Mouse (Mus musculus) limb, embryonic 14.5 days (tissue): ENCODE measurements around the gene Shisa8. TPM values are rescaled to one million over a fixed set of nuclear protein-coding genes. Genes with fewer than 3 reads are reported as not detected.

ENCODE experiments used
- ATAC-seq: fragments of 200-750 bp; cut with Nextera tagmentation; 2 replicates; pipeline ENCODE4 v1.8.0; 2017; ENCODE audit warnings: low read depth, moderate number of reproducible peaks, moderate TSS enrichment; ENCODE audit not compliant: low FRiP score
- DNase-seq: peaks from one replicate; pipeline ENCODE4 v3.0.0-alpha.2; 2015; ENCODE audit warnings: low spot score
- H3K27ac ChIP-seq: fragments of 300-500 bp; sonication (generic); replicated peaks from 2 replicates; pipeline ENCODE4 v1.5.1; 2014; ENCODE audit warnings: low read depth, mild to moderate bottlenecking, low read length, moderate library complexity, mixed read lengths
- H3K27me3 ChIP-seq: fragments of 300-500 bp; sonication (generic); 2 replicates; pipeline ENCODE4 v1.6.1; 2014; ENCODE audit warnings: low read length, mixed read lengths; ENCODE audit not compliant: control insufficient read depth, insufficient read depth
- H3K36me3 ChIP-seq: fragments of 300-500 bp; sonication (generic); 2 replicates; pipeline ENCODE4 v1.6.1; 2014; ENCODE audit warnings: mild to moderate bottlenecking, low read length, moderate library complexity, mixed read lengths; ENCODE audit not compliant: control insufficient read depth, insufficient read depth
- H3K4me1 ChIP-seq: fragments of 300-500 bp; sonication (generic); 2 replicates; pipeline ENCODE4 v1.6.1; 2014; ENCODE audit warnings: antibody characterized with exemption, low read length, mixed read lengths; ENCODE audit not compliant: control insufficient read depth, insufficient read depth
- H3K4me2 ChIP-seq: fragments of 300-500 bp; sonication (generic); replicated peaks from 2 replicates; pipeline ENCODE4 v1.6.1; 2014; ENCODE audit warnings: low read depth, mild to moderate bottlenecking, low read length, moderate library complexity; ENCODE audit not compliant: severe bottlenecking
- H3K4me3 ChIP-seq: fragments of 300-500 bp; sonication (generic); replicated peaks from 2 replicates; pipeline ENCODE4 v1.5.1; 2014; ENCODE audit warnings: low read length
- H3K9ac ChIP-seq: fragments of 300-500 bp; sonication (generic); 2 replicates; pipeline ENCODE4 v1.6.1; 2014; ENCODE audit warnings: mild to moderate bottlenecking, low read depth, low read length, moderate library complexity; ENCODE audit not compliant: severe bottlenecking
- H3K9me3 ChIP-seq: fragments of 300-500 bp; sonication (generic); 2 replicates; pipeline ENCODE4 v1.6.1; 2016; ENCODE audit warnings: low read length; ENCODE audit not compliant: control insufficient read depth
- POLR2A ChIP-seq: fragments of 200-500 bp; IDR thresholded peaks from 2 replicates; pipeline ENCODE4 v1.8.0; 2012; ENCODE audit warnings: inconsistent platforms, mild to moderate bottlenecking, moderate library complexity, borderline replicate concordance; ENCODE audit not compliant: insufficient read depth, insufficient read length; ENCODE audit errors: extremely low read depth
- WGBS: fragments of 180-500 bp; shearing (Covaris S2); extraction: QIAGEN DNeasy Blood & Tissue Kit; methylation state at CpG from one replicate; pipeline ENCODE4 v1.1.7; 2014; 5-methylcytosine and 5-hydroxymethylcytosine counted together
- polyA plus RNA-seq, 2 experiments: library from polyadenylated mRNA; depleted of rRNA in 1 of 2; stranded (reverse) in 1 of 2; unstranded in 1 of 2; fragments of >200 nt; fragmentation: Nextera tagmentation in 1 of 2; extraction: Ambion mirVana in 1 of 2; gene quantifications; 2 replicates each; pipeline versions ENCODE4 v1.2.1 to v1.2.3; 2012 to 2014

The Shisa8 gene
- polyA plus RNA-seq, 2 experiments: 0.41 to 1.1 TPM

DNA sequence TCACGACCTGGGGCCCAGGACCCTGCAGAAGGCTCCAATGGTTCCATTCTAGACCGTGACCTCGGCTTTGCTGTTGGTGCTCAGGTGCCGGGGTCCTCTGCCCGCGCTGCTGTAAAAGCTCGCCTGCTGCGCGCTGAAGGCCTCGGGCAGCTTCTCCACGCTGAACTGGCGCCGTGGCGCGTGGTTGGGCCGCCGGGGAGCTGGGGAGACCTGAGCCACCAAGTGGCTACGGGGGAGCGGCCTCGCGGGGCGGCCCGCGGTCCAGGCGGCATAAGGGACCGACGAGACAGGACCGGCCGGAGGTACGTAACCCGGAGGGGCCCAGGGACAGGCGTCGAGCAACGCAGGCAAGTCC, 5.5 kb downstream of the Shisa8 start:
- Histone ChIP-seq H3K4me1 (peaks cover 15% of the 10 kb centered on the region; the same call in 1 of the 2 replicates), H3K36me3 (peaks cover 43% of the 10 kb centered on the region), H3K27me3 (peaks cover 69% of the 10 kb centered on the region), H3K9ac (0 out of 2 replicates have a peak overlapping the region, but pooled peaks have one; percentile 21), H3K27ac (no peak overlapping the region), H3K4me3 (peak overlapping the region; percentile 5; the same call in 1 of the 2 replicates), H3K4me2 (no peak overlapping the region), H3K9me3 (no peaks in the 10 kb centered on the region)
- ATAC-seq (no peak), DNase-seq (no peak)
- TF ChIP-seq POLR2A: no peak
- WGBS: 8% methylated on average over 34 of the region's 34 CpGs

DNA sequence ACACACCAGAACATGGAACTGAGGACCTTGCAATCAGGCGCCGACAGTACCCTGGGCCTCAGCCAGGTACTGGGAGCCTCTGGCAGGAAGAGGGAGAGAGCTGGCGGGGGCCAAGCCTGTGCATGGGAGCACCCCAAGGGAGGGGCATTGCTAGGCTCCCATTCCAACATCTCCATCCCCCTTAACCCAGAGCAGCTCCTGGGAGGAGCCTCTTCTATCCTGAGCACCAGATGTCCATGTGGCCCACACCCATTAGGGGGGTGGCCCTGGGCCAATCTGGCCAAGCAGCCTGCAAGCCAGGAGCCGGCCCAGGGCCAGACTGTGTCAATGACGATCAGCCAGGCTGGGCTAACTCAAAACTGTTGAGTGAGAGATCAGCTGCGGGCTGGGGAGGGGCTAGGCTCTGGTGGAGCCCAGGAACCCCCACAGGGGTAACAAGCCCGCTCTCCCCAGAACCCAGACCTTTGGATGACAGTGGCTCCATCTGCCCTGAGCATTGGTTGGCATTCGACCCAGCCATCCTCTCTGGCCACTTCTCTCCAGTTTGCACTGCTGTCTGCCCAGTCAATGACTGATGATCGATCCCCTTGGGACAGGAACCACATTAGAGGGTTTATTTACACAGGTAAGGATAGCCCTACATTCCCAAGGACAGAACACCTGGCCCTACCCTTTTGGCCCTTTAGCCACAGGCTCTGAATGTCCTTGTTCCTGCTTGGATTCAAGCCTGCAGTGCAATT, 6.1 kb downstream of the Shisa8 start:
- H3K4me2 ChIP-seq: no peak overlapping the region
- 0 out of 2 replicates have a peak overlapping the region, but pooled peaks have one; percentile 5 for H3K4me3 ChIP-seq
- no peak overlapping the region for H3K9ac ChIP-seq
- H3K4me1 ChIP-seq: peaks cover 11% of the 10 kb centered on the region; the same call in 1 of the 2 replicates
- 46% methylated on average over 8 of the region's 9 CpGs for WGBS
- peaks cover 64% of the 10 kb centered on the region for H3K27me3 ChIP-seq
- H3K27ac ChIP-seq: no peak overlapping the region
- peak; percentile 46 for DNase-seq
- no peak for TF ChIP-seq POLR2A
- H3K36me3 ChIP-seq: peaks cover 48% of the 10 kb centered on the region
- H3K9me3 ChIP-seq: no peaks in the 10 kb centered on the region
- peak; percentile 38; the same call in 1 of the 2 replicates for ATAC-seq

DNA sequence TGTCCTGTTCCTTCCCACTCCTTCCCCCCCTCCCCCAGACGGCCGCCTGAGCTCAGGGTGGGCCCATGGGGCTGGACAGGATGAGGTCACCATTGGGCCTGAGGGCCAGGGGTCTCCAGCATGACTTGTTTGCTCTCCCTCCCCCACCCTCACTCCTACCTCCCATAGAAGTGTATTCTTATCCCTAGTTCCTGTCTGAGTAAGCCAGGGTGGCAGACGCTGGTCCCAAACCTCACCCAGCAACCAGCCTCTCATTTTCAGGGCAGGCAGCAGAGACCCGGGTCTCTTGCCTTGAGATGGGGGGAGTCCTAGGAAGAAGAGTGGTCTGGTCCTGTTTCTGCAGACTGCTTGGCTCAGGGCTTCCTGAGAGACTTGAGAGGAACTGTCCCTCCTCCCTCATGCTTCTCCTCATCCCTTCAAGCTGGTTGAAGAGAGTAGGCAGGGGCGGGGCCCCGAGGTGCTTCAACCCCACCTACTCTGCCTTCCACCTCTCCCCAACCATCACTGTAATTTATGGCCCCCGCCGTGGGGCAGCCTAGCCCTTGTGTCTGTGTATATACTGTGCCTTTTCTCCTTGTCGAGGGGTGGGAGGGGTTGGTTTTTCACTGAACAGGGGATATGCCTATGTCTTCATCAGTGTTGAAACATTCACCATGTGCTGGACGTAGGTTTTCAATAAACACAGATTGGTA, 7.8 kb downstream of the Shisa8 start:
- peaks cover 47% of the 10 kb centered on the region for H3K27me3 ChIP-seq
- no peak overlapping the region for H3K27ac ChIP-seq
- H3K4me3 ChIP-seq: no peak overlapping the region
- whole genome bisulfite sequencing: 63% methylated on average over 8 of the region's 10 CpGs
- no peak overlapping the region for H3K4me2 ChIP-seq
- H3K9ac ChIP-seq: no peak overlapping the region
- 0 out of 2 replicates have a peak, but pooled peaks have one; percentile 3 for ATAC-seq
- H3K4me1 ChIP-seq: peaks cover 11% of the 10 kb centered on the region; the same call in 1 of the 2 replicates
- no peaks in the 10 kb centered on the region for H3K9me3 ChIP-seq
- TF ChIP-seq POLR2A: no peak
- DNase-seq: no peak
- peaks cover 64% of the 10 kb centered on the region for H3K36me3 ChIP-seq

DNA sequence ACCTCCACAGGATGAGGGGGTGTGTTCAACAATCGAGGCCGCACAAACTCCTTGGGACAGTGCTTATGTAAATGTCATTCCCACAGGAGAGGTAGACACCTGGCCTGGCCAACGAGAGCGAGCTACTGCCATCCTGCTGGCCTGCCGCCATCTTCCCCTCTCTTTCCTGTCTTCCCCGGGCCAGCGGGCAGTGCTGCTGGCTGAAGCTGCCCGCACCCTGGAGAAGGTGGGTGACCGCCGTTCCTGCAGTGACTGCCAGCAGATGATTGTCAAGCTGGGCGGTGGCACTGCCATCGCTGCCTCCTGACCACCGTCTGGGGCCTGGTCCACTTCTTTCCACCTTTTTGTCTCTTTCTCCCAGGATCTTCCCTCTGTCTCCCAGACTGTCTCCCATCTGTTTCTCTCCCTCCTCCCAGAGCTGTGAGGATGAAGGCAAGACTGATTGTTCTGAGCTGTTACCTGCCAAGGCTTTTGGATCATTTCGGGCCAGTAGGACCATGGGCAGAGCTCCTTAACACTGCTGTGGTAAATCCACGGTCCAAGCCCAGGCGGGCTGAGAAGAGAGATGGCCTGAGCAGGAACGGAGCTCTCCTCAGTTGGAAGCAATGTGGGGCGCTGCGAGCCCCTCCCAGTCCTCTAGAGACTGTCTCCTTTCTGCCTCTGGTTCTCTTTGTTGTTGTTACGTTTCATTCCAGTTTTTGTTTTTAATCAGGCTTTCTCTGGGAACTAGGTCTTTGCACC, 8.8 kb downstream of the Shisa8 start:
- no peak for TF ChIP-seq POLR2A
- H3K4me3 ChIP-seq: no peak overlapping the region
- H3K27ac ChIP-seq: no peak overlapping the region
- H3K4me1 ChIP-seq: peaks cover 11% of the 10 kb centered on the region; the same call in 1 of the 2 replicates
- H3K9ac ChIP-seq: no peak overlapping the region
- H3K4me2 ChIP-seq: no peak overlapping the region
- DNase-seq (no peak), ATAC-seq (no peak)
- 90% methylated on average over 19 of the region's 20 CpGs for WGBS
- peaks cover 37% of the 10 kb centered on the region for H3K27me3 ChIP-seq
- H3K9me3 ChIP-seq: no peaks in the 10 kb centered on the region
- H3K36me3 ChIP-seq: peaks cover 74% of the 10 kb centered on the region

DNA sequence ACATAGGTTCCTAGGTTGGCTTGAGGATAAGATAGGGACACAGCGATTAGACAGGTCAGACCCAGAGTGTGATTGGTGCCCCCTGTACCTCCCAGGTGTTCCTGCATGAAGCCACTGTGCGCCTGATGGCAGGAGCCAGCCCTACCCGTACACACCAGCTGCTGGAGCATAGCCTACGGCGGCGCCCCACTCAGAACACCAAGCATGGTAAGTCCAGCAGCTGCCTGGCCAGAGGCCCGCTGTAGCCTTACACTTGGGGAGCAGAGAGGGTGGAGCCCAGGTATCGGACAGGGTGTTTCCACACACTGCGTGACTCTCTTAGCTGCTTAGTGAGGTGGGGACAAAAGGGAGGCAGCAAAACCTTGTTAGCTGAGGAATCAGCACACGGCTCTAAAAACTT, 9.5 kb downstream of the Shisa8 start:
- Histone ChIP-seq H3K9me3 (no peaks in the 10 kb centered on the region), H3K27ac (no peak overlapping the region), H3K36me3 (peaks cover 81% of the 10 kb centered on the region), H3K4me3 (no peak overlapping the region), H3K27me3 (peaks cover 30% of the 10 kb centered on the region), H3K9ac (no peak overlapping the region), H3K4me2 (no peak overlapping the region), H3K4me1 (peaks cover 11% of the 10 kb centered on the region; the same call in 1 of the 2 replicates)
- WGBS: 96% methylated on average over 10 of the region's 10 CpGs
- no peak for DNase-seq
- no peak for ATAC-seq
- no peak for TF ChIP-seq POLR2A
